Mouse (Mus musculus) layer of hippocampus, postnatal 36 days (tissue): ENCODE results near the gene Capzb. TPM values are rescaled to one million over a fixed set of nuclear protein-coding genes. Genes with fewer than 3 reads are reported as not detected.

Source experiments
- DNase-seq, 2 experiments: peaks; one replicate each; pipeline ENCODE4 v3.0.0; 2022
- total RNA-seq, 2 experiments: library from RNA; stranded (reverse); gene quantifications; 2 replicates each; pipeline ENCODE4 v1.2.3; 2021

The Capzb gene
- total RNA-seq, 2 experiments from 2014 or later = 417 to 423 TPM

DNA sequence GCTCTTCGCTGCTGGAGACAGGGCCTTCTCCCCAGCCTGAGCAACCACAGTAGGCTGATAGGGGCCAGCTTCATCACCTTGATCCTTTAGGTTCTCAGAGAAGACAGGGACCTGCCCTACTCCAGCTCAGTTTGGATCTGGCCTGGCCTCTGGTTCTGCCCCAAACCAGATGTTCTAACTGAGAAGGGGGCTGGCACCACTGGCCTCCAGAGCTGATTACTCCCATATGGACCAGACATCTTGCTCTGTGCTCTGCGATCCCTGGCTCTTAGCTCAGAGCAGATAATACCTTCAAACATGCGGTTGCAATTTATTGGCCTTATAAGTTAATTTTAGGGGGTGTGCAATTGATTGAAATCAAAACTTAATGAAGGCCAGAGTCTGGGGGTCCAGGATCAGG lies 74.6 kb downstream of the Capzb start:
- DNase-seq = no peak

- DNase-seq = no peak
Observed at GRCm38 (mm10) chr4:139268242-139268641, 75.5 kb downstream of the Capzb start.

- no peak for DNase-seq
Observed at GRCm38 (mm10) chr4:139270168-139270567, 77.5 kb downstream of the Capzb start.

DNA sequence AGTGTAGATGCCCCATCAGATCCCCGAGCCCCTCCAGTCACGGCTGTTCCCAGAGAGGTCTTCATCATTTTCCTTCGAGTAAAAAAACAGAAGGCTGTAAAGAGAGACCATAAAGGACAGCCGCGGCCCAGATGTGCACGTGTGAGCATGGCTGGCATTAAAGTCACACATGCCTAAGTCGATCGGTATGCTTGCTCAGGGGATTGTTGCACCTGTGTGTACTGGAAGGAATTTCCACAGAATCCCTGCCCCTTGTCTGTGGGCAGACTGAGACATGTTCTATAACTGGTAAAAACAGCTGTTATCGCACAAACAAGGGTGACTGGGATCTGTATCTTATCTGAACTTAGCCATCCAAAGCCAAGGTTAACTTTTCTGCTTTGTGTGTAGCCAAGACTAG lies 78.9 kb downstream of the Capzb start:
- no peak for DNase-seq

- DNase-seq = no peak
Observed at GRCm38 (mm10) chr4:139272951-139273680, 80.4 kb downstream of the Capzb start.

- no peak for DNase-seq
Observed at GRCm38 (mm10) chr4:139274573-139274972, 81.9 kb downstream of the Capzb start.

- DNase-seq = no peak
Observed at GRCm38 (mm10) chr4:139276411-139276810, 83.7 kb downstream of the Capzb start.

DNA sequence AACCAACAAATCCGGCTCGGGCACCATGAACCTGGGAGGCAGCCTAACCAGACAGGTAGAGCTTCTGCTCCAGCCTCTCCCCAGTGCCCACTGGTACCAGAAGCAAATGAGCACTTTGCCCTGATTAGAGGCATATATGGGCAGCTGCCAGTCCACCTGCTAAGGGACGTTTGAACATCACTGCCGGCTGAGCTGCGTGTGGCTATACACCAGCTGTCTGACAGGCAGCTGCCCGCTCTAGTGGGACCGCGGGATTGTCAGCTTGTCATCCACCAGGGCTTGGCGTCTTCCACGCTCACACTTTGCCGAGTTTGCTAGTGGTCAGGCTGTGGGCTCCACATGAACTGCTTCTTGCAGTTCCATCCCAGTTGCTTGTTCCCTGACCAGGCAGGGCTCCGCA lies 87.8 kb downstream of the Capzb start:
- no peak for DNase-seq

DNA sequence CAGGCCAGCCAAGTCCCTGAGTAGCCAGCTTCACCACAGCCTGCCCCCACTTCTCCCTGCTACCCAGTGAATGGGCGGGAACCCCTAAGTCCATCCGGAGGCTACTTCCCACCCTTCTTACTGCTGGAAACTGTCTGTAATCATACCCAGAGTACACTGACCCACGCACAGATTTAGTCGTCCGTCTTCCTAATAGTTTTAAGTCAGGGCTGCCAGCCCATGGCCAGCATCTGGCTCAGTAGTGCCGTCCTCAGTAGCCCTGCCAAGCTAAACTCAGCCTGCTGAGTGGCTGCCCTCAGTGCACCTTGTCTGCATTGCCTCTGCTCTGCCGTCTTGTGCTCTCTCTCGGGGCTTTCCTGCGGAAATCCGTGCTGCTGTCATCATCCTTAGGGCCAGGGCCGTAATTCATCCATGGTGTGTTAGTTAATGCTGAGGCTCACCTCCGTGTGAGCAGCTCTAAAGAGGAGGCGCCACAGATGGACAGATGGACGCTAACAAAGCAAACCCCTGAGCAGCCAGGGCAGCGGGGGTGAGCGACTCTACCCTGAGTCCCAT lies 89.2 kb downstream of the Capzb start:
- DNase-seq = no peak

DNA sequence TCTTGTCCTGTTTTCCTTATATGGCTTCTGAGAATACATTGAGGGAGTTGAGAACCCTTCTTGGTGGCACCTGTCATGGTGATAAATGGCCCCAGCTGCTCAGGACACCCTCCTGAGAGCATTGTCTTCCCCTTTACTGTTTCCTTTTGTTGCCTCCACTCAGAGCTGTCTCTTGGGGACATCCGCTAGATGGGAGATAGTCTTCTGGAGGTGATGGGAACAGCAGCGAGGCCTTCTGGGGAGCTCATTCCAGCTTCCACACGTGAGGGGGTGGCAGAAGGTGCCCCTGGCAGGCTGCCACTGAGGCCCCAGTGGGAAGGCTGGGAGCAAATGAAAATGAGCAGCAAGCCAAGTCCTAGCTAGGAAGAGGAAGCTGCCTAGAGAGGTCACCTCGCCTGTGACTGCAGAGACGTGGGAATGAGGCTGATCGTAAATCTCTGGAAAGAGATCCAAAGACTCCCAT lies 90.3 kb downstream of the Capzb start:
- DNase-seq = no peak

DNA sequence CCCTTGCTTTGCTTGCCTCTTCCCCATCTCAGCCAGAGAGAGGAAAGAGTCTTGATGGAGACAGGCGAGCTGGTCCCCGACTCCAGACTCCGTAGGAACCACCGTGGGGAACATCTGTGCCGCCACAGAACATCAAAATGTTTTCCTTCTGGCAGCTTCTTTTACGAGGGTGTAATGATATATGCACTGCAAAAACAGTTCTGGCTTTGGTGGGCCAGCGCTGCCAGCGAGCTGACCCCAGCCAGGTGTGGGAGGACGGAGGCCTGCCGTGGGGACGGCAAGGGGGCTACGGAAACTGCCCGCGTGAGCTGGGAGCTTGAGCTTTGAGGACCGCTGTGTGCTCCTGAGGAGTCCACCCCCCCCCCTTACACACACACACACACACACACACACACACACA lies 92.2 kb downstream of the Capzb start:
- DNase-seq = no peak

DNA sequence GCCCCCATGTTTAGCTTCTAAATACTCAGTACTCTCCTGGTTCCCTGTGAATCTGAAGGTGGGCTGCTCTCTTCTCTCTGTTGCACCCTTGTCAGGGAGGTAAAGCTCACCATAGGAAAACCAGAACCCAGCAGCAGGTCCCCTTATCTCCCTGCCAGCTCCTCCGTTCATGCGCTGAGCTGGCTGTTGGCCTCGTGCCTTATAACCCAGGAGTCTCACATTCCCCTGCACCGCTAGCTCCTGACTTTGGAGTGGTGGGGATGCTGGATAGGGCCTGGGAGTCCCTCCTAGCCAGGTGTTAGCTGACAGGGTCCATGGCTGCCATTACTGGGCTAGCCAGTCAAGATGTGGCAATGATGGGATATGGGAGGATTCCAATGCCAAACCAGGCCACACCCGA lies 93.5 kb downstream of the Capzb start:
- no peak for DNase-seq

DNA sequence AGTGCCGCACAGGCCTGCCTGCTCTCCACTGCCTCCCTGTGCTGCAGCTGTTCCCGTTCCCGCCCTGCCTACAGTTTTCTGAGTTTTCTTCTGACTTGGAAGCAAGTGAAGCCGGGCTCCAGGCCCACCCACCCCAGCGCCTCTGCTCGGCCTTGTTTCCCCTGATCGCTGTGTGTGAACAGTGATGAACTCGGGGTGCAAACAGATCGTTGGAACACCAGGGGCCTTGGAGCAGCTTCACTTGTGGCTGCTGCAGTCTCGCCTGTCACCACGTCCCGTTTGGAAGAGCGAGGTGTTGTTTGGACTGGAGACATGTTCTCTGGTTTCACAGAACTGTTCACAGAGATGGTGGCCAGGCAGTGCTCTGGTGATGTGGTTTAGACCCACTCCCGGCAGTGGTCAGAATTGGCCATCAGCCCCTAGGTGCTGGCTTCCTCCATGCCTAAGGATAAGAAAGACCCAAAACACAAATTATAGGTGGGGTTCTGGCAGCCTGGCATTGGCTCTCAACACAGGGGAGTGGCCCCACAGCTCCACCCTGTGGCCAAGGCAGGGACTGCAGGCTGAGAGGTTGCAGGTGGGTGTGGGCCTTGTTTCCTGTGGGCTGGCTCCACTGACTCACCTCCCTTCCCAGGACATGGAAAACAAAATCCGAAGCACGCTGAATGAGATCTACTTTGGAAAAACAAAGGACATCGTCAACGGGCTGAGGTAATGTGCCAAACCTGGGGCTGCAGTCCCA lies 94.6 kb downstream of the Capzb start:
- DNase-seq = peak; percentile 78 to 85

DNA sequence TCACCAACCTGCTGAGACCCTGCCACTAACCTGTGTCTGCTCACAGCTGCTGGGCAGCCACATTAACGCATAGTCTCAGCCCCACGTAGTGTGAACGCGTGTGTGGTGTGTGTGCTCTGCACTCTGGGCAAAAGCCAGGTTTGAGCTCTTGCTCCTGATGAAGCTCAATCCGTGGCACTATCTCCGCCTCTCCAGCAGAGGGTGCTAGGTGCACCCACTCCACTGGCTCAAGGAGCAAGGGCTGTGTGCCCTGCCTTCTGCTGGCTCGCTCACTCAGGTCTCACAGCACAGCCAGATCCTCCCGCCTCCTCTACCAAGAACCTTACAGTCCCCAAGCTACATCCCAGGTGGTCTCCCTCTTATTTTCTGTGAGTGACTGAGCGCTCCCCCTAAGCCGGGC lies 96.3 kb downstream of the Capzb start:
- DNase-seq = peak; percentile 46 to 59

- no peak for DNase-seq
Observed at GRCm38 (mm10) chr4:139291099-139291498, 98.4 kb downstream of the Capzb start.

DNA sequence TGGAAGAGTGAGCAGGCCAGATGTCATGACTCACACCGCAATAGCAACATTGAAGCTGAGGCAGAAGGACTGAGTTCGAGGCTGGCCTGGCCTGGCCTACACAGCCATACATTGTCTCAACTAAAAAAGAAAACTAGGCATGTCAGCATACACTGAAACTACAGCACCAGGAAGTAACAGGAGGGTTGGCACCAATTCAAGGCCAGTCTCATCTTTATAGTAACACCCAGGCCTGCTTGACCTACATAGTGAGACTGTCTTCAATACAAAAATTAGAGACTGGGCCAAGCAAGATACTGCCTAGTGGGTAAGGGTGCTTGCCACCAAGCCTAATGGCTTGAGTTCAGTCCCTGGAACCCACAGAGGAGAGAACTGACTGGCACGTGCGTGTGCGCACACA lies 99.3 kb downstream of the Capzb start:
- DNase-seq = no peak

DNA sequence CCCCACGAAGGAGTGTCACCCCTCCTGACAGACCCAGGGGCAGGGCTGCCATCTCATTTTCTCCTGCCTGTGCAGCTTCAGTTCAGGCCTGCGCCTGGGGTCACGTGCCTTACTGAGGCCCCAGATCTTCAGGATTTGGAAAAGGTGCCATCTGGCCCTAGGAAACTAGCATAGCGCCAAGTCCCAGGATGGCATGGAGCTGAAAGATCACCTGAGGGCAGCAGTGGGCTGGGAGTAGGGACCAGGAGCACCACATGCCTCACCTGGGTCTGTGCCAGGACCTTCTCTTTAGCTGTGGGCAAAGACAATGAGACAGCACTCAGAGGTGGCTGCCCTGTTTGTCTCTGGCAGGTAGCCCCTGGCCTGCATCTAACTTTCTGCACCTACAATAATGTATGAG lies 104.9 kb downstream of the Capzb start:
- no peak for DNase-seq

DNA sequence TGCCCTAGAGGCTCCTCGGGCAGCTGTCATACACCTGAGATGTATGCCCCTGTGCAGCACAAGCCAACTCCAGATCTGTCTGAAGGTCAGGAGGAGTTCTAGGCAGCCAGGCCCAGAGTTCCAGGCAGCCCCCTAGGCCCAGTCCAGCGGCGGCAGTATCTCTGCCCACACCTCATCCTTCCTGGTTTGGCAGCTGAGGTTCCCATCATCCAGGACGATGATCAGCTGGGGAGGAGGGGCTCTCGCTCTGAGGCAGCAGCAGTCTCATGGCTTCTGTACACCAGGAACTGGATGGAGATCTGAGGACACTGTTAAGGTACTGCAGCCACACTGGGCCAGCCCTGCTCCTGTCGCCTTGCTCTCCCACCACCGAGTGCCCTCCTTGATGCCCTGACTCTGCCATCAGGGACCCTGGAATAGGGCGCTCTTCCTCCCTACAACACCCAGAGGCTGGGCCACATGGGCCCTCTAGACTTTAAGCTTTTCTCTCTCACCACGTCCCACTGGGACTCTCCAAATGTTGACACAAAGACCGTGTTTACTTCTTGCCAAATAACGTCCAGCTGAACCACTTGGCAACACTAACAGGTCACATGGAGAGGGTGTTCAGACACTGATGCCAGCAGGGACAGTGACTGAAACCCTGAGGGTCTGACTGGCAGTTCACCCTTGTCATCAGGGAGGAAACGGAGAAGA lies 106.1 kb downstream of the Capzb start:
- DNase-seq = no peak

DNA sequence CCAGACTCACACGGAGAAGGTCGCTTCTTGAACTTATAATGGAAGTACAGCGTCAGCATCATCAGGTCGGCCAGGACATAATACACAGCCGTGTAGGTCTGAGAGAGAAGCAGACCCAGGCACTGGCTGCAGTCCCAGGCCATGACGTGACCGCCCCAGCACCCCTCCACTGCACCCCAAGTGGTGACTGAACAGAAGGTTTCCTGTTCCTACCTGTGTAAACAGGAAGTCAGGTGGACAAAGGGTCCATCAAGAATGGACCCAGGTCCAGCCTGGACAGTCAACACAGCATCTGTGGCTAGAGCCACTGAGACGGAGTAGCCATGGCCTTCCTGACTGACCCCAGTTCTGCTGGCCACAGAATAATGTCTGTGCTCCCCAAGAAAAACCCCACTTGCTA lies 109.1 kb downstream of the Capzb start:
- DNase-seq = no peak

DNA sequence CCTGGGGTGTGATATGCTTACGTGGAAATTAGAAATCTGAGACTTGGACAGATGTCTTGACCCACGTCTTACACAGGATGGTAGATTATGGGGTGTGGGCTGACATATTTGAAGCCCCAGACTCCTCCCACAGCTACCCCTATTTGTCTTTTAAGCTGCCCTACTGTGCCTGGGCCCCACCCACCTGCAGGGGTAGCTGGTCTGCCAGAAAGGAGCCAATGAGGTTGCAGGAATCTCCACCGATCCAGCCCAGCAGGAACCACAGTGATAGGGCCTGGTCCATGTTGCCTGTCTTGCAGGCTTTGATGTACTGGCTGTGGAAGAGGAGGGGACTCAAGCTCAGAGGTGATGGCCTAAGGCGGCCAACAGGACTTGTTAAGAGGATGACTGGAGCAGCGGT lies 109.5 kb downstream of the Capzb start:
- DNase-seq = no peak

DNA sequence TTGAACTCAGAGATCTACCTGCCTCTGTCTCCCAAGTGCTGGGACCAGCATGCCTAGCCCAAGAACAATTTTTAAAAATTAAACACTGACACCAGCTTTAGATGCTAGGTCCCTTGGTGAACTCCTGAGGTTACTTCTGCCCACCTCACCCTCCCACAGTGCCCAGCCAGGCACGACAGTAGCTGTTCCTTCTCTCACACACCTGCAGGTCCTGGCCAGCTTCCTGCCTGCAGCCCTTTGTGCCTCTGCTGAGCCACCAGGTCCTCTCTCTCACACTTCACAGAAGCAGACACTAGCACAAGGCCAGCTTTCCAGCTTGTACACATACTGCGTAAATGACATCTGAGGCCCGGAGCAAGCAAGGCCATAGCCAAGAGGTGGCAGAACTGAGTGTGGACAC lies 112.8 kb downstream of the Capzb start:
- no peak for DNase-seq

GRCm38 (mm10) chr4:139307916-139308315 lies 115.2 kb downstream of the Capzb start:
- DNase-seq = no peak

DNA sequence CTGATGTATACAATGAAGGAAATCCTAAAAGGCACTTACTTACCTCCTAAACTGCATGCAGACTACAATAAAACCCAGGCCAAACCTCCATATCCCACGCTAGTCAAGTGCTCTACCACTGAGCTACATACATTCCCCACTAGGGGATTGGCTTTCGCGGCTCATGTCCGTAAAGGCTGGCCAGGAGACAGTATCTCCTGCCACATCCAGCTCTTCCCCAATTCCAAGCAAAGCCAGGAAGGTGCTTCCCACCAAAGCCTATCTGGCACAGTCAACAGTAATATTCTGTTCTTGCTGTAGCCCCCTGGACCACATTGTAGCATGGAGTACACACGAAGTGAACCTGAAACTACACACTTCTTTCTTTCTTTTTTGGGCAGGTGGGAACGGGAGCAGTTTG lies 117.0 kb downstream of the Capzb start:
- no peak for DNase-seq
